Mouse (Mus musculus): ENCODE measurements at regions not wholly inside any gene's neighbourhood (a gene's known extent, or its start where the extent isn't known, plus 50 kb on each side); places are given as distances from the start of the nearest gene placed in this dataset.

GRCm38 (mm10) chr15:50942429-50942828, 2942.3 kb upstream of the Gm7489 start:
- H3K9me3 ChIP-seq (replicated peaks; ENCODE audit: control insufficient read depth, low read length), result no peaks in the 10 kb centered on the region
- no peak overlapping the region for H3K4me3 ChIP-seq (ENCODE audit: low read depth, low read length)
- no peak for ATAC-seq (replicated peaks; ENCODE audit: insufficient number of reproducible peaks, low FRiP score, low TSS enrichment)
- WGBS (ENCODE audit: insufficient replicate concordance), result 79% methylated on average over 5 of the region's 5 CpGs
- H3K27me3 ChIP-seq (ENCODE audit: control insufficient read depth, insufficient read depth, low read length), result no peaks in the 10 kb centered on the region
- H3K36me3 ChIP-seq (ENCODE audit: control insufficient read depth, insufficient read depth, low read length), result no peaks in the 10 kb centered on the region
- no peak overlapping the region for H3K9ac ChIP-seq (ENCODE audit: low read depth, low read length)
- no peaks in the 10 kb centered on the region for H3K4me1 ChIP-seq (ENCODE audit: control insufficient read depth, insufficient read depth, low read length)
- H3K4me2 ChIP-seq, result no peak overlapping the region
- no peak overlapping the region for H3K27ac ChIP-seq (ENCODE audit: low read depth, low read length)

DNA sequence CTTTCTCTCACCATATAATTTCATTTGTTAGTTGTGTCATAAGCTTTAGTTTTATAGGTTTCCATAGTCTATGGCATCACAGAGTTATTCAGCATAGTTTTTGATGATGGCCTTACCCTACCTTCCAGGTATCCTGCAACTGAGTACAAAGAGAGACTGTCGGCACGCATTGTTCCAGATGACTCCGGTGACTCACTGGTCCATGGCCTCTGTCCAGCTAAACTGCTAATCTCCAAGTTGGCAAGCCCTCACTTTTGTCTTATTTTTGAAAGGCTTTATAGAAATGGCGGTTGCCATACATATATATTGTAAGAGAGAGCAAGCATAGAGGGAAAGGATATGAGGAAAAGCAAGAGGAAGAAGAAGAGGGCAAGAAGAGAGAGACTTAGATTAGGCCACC, 2939.7 kb upstream of the Gm7489 start:
- WGBS (ENCODE audit: insufficient replicate concordance), result 88% methylated on average over 4 of the region's 4 CpGs
- Histone ChIP-seq H3K4me3 (ENCODE audit: low read depth, low read length) (no peak overlapping the region), H3K9me3 (replicated peaks; ENCODE audit: control insufficient read depth, low read length) (no peaks in the 10 kb centered on the region)

DNA sequence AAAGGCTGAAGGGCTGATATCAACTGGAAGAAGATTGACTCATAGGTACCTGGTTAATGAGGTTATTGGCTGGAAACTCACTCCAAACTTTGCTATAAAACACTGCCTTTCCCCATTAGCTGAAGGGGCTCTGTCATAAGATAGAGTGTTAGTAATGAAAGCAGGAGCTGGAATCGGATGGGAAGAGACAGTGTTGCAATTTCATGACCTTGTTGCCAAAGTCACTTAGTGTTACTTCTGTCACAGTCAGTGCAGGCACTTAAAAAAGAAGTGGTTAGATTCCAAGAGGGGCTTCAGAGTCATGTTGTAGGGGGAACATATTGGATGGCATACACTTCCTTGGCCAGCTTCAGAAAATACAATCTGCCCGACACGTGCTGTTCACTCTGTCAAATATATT, 2925.6 kb upstream of the Gm7489 start:
- H3K27ac ChIP-seq (ENCODE audit: low read depth, low read length), result no peak overlapping the region
- no peaks in the 10 kb centered on the region for H3K4me1 ChIP-seq (ENCODE audit: control insufficient read depth, insufficient read depth, low read length)
- H3K4me2 ChIP-seq, result no peak overlapping the region
- WGBS (ENCODE audit: insufficient replicate concordance), result 71% methylated on average over 3 of the region's 3 CpGs
- H3K9me3 ChIP-seq (replicated peaks; ENCODE audit: control insufficient read depth, low read length), result no peaks in the 10 kb centered on the region
- ATAC-seq (replicated peaks; ENCODE audit: insufficient number of reproducible peaks, low FRiP score, low TSS enrichment), result no peak
- no peaks in the 10 kb centered on the region for H3K27me3 ChIP-seq (ENCODE audit: control insufficient read depth, insufficient read depth, low read length)
- H3K9ac ChIP-seq (ENCODE audit: low read depth, low read length), result no peak overlapping the region
- no peaks in the 10 kb centered on the region for H3K36me3 ChIP-seq (ENCODE audit: control insufficient read depth, insufficient read depth, low read length)
- H3K4me3 ChIP-seq (ENCODE audit: low read depth, low read length), result no peak overlapping the region

More for the DNA sequence above, 2939.7 kb upstream of the Gm7489 start:
- H3K4me1 ChIP-seq (ENCODE audit: control insufficient read depth, insufficient read depth, low read length), result no peaks in the 10 kb centered on the region
- no peaks in the 10 kb centered on the region for H3K36me3 ChIP-seq (ENCODE audit: control insufficient read depth, insufficient read depth, low read length)
- no peak overlapping the region for H3K27ac ChIP-seq (ENCODE audit: low read depth, low read length)
- no peaks in the 10 kb centered on the region for H3K27me3 ChIP-seq (ENCODE audit: control insufficient read depth, insufficient read depth, low read length)
- H3K4me2 ChIP-seq, result no peak overlapping the region
- ATAC-seq (replicated peaks; ENCODE audit: insufficient number of reproducible peaks, low FRiP score, low TSS enrichment), result no peak
- H3K9ac ChIP-seq (ENCODE audit: low read depth, low read length), result no peak overlapping the region

GRCm38 (mm10) chr15:50963606-50964005, 2921.1 kb upstream of the Gm7489 start:
- no peak overlapping the region for H3K4me3 ChIP-seq (ENCODE audit: low read depth, low read length)
- H3K9me3 ChIP-seq (replicated peaks; ENCODE audit: control insufficient read depth, low read length), result no peaks in the 10 kb centered on the region
- no peaks in the 10 kb centered on the region for H3K27me3 ChIP-seq (ENCODE audit: control insufficient read depth, insufficient read depth, low read length)
- no peaks in the 10 kb centered on the region for H3K4me1 ChIP-seq (ENCODE audit: control insufficient read depth, insufficient read depth, low read length)
- H3K27ac ChIP-seq (ENCODE audit: low read depth, low read length), result no peak overlapping the region
- 76% methylated on average over 5 of the region's 5 CpGs for WGBS (ENCODE audit: insufficient replicate concordance)
- no peak for ATAC-seq (replicated peaks; ENCODE audit: insufficient number of reproducible peaks, low FRiP score, low TSS enrichment)
- H3K36me3 ChIP-seq (ENCODE audit: control insufficient read depth, insufficient read depth, low read length), result no peaks in the 10 kb centered on the region
- H3K9ac ChIP-seq (ENCODE audit: low read depth, low read length), result no peak overlapping the region
- no peak overlapping the region for H3K4me2 ChIP-seq

DNA sequence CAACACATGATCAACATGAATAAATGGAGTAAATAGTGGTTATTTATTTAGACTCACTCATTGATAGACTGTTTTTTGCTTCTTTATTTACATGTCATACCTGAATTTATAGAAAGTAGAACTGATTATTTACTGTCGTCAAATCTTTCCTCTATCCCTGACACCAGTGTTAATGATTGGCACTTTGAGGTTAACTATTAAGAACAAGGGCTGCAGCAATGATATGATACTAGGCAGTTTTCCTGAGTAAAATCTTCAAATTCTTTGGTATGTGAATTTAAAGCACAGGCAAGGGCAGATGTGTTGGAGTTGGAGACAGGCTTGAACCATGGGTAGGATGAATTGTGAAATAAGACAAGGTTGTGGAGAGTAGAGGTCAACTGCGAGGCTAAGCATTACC, 2920.5 kb upstream of the Gm7489 start:
- WGBS (ENCODE audit: insufficient replicate concordance), result 79% methylated on average over 2 of the region's 2 CpGs
- Histone ChIP-seq H3K4me3 (ENCODE audit: low read depth, low read length) (no peak overlapping the region), H3K4me1 (ENCODE audit: control insufficient read depth, insufficient read depth, low read length) (no peaks in the 10 kb centered on the region), H3K36me3 (ENCODE audit: control insufficient read depth, insufficient read depth, low read length) (no peaks in the 10 kb centered on the region), H3K9ac (ENCODE audit: low read depth, low read length) (no peak overlapping the region), H3K27ac (ENCODE audit: low read depth, low read length) (no peak overlapping the region), H3K4me2 (no peak overlapping the region), H3K9me3 (replicated peaks; ENCODE audit: control insufficient read depth, low read length) (no peaks in the 10 kb centered on the region), H3K27me3 (ENCODE audit: control insufficient read depth, insufficient read depth, low read length) (no peaks in the 10 kb centered on the region)
- no peak for ATAC-seq (replicated peaks; ENCODE audit: insufficient number of reproducible peaks, low FRiP score, low TSS enrichment)

DNA sequence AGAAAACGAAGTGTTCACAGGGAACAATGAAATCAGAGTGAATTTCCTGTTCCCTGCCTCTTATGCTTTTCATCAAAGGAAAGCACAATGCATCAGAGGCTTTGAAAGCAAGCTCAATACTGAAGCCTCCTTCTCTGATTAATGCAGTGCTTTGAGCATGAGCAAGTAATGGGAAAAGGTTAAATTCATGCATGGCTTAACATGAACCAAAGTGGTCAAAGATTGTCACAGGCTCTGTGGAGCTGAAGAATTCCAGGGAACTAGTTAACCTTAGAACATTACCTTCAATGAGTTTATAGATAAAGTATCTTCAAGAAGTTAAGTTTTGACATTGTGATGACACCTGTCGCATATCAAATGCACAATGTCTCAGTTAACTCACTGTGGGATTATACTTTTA, 2917.5 kb upstream of the Gm7489 start:
- Histone ChIP-seq H3K4me3 (ENCODE audit: low read depth, low read length) (no peak overlapping the region), H3K9ac (ENCODE audit: low read depth, low read length) (no peak overlapping the region), H3K36me3 (ENCODE audit: control insufficient read depth, insufficient read depth, low read length) (no peaks in the 10 kb centered on the region), H3K27me3 (ENCODE audit: control insufficient read depth, insufficient read depth, low read length) (no peaks in the 10 kb centered on the region), H3K4me1 (ENCODE audit: control insufficient read depth, insufficient read depth, low read length) (no peaks in the 10 kb centered on the region), H3K4me2 (no peak overlapping the region), H3K27ac (ENCODE audit: low read depth, low read length) (no peak overlapping the region), H3K9me3 (replicated peaks; ENCODE audit: control insufficient read depth, low read length) (no peaks in the 10 kb centered on the region)
- WGBS (ENCODE audit: insufficient replicate concordance), result 68% methylated on average over 2 of the region's 2 CpGs
- no peak for ATAC-seq (replicated peaks; ENCODE audit: insufficient number of reproducible peaks, low FRiP score, low TSS enrichment)

- Histone ChIP-seq H3K36me3 (ENCODE audit: control insufficient read depth, insufficient read depth, low read length) (no peaks in the 10 kb centered on the region), H3K4me3 (ENCODE audit: low read depth, low read length) (no peak overlapping the region), H3K4me1 (ENCODE audit: control insufficient read depth, insufficient read depth, low read length) (no peaks in the 10 kb centered on the region), H3K4me2 (no peak overlapping the region), H3K27me3 (ENCODE audit: control insufficient read depth, insufficient read depth, low read length) (no peaks in the 10 kb centered on the region), H3K27ac (ENCODE audit: low read depth, low read length) (no peak overlapping the region), H3K9me3 (replicated peaks; ENCODE audit: control insufficient read depth, low read length) (no peaks in the 10 kb centered on the region), H3K9ac (ENCODE audit: low read depth, low read length) (no peak overlapping the region)
- WGBS (ENCODE audit: insufficient replicate concordance), result 60% methylated on average over 4 of the region's 4 CpGs
- ATAC-seq (replicated peaks; ENCODE audit: insufficient number of reproducible peaks, low FRiP score, low TSS enrichment), result no peak
Measured at GRCm38 (mm10) chr15:50970637-50971036, 2914.1 kb upstream of the Gm7489 start.

- H3K27ac ChIP-seq (ENCODE audit: low read depth, low read length), result no peak overlapping the region
- no peaks in the 10 kb centered on the region for H3K9me3 ChIP-seq (replicated peaks; ENCODE audit: control insufficient read depth, low read length)
- WGBS (ENCODE audit: insufficient replicate concordance), result 87% methylated on average over 13 of the region's 13 CpGs
- no peak overlapping the region for H3K9ac ChIP-seq (ENCODE audit: low read depth, low read length)
- H3K27me3 ChIP-seq (ENCODE audit: control insufficient read depth, insufficient read depth, low read length), result no peaks in the 10 kb centered on the region
- H3K4me2 ChIP-seq, result no peak overlapping the region
- no peaks in the 10 kb centered on the region for H3K4me1 ChIP-seq (ENCODE audit: control insufficient read depth, insufficient read depth, low read length)
- H3K36me3 ChIP-seq (ENCODE audit: control insufficient read depth, insufficient read depth, low read length), result no peaks in the 10 kb centered on the region
- no peak for ATAC-seq (replicated peaks; ENCODE audit: insufficient number of reproducible peaks, low FRiP score, low TSS enrichment)
- H3K4me3 ChIP-seq (ENCODE audit: low read depth, low read length), result no peak overlapping the region
Measured at GRCm38 (mm10) chr15:50972593-50972992, 2912.1 kb upstream of the Gm7489 start.

DNA sequence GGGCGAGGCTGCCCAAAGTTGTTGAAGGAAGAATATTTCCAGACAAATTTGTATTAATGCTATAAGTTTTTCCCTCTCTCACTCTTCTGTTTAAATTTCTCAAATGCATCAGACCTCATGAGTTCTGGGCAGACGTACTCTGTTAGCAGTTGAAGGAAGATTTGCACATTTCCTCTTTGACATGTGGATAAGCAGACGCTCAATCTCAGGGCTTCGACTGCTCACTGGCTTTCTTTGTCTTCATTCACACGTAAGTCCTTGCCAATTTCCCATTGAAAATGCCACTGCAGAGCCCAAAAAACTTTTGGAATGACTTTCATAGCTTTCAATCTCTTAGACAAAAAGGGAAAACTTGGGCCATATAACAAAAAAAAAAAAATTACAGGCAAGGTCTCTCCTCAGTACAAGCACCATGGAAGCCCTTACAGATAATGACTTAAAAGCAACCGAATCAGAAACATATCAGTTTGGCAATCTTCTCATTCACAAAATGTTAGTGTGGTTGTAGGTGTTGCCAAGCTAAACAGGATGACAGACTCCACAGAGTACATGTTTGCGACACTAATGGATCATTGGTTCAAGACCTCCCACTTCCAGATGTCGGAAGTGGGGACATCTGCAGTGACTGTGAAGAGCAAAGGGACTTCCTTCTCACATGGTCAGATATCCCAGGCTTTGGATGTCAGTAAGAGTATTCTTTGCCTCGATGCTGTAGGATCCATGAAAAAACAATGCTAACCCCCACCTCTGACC, 2910.5 kb upstream of the Gm7489 start:
- H3K9me3 ChIP-seq (replicated peaks; ENCODE audit: control insufficient read depth, low read length), result no peaks in the 10 kb centered on the region
- no peak overlapping the region for H3K4me3 ChIP-seq (ENCODE audit: low read depth, low read length)
- no peaks in the 10 kb centered on the region for H3K27me3 ChIP-seq (ENCODE audit: control insufficient read depth, insufficient read depth, low read length)
- H3K9ac ChIP-seq (ENCODE audit: low read depth, low read length), result no peak overlapping the region
- H3K27ac ChIP-seq (ENCODE audit: low read depth, low read length), result no peak overlapping the region
- no peaks in the 10 kb centered on the region for H3K36me3 ChIP-seq (ENCODE audit: control insufficient read depth, insufficient read depth, low read length)
- no peak overlapping the region for H3K4me2 ChIP-seq
- no peaks in the 10 kb centered on the region for H3K4me1 ChIP-seq (ENCODE audit: control insufficient read depth, insufficient read depth, low read length)
- ATAC-seq (replicated peaks; ENCODE audit: insufficient number of reproducible peaks, low FRiP score, low TSS enrichment), result no peak
- 71% methylated on average over 9 of the region's 9 CpGs for WGBS (ENCODE audit: insufficient replicate concordance)
